Mouse (Mus musculus) bone marrow macrophage, adult 2 months (primary cell): ENCODE results near the gene Tcp1. TPM values are rescaled to one million over a fixed set of nuclear protein-coding genes. Genes with fewer than 3 reads are reported as not detected.
"Not testable (repeated sequence)": the region's sequence is repeated elsewhere in the genome, so short reads cannot be mapped to it uniquely, and the experiment has no call there.

Experiments
- H3K27ac ChIP-seq: 2 replicates; pipeline ENCODE4 v1.5.1; 2012; ENCODE audit warnings: low read depth, low read length; ENCODE audit not compliant: insufficient read depth
- H3K4me1 ChIP-seq: 2 replicates; pipeline ENCODE4 v1.6.1; 2012; ENCODE audit warnings: low read length; ENCODE audit not compliant: control insufficient read depth, insufficient read depth
- H3K4me3 ChIP-seq: 2 replicates; pipeline ENCODE4 v1.5.1; 2012; ENCODE audit warnings: mild to moderate bottlenecking, low read length, moderate library complexity; ENCODE audit not compliant: insufficient read depth
- CTCF ChIP-seq: IDR thresholded peaks from 2 replicates; pipeline ENCODE4 v1.5.1; 2012; ENCODE audit warnings: low read depth, mild to moderate bottlenecking, low read length, moderate library complexity
- POLR2A ChIP-seq: IDR thresholded peaks from 2 replicates; pipeline ENCODE4 v1.6.1; 2012; ENCODE audit warnings: mild to moderate bottlenecking, low read depth, low read length, borderline replicate concordance
- polyA plus RNA-seq: library from polyadenylated mRNA; stranded (reverse); fragments of >200 nt; gene quantifications from 2 replicates; pipeline ENCODE4 v1.2.4, GENCODE M21; 2012; ENCODE audit not compliant: missing spikeins, insufficient read depth, insufficient read length

The Tcp1 gene
- polyA plus RNA-seq, 1 experiment: 124 TPM

DNA sequence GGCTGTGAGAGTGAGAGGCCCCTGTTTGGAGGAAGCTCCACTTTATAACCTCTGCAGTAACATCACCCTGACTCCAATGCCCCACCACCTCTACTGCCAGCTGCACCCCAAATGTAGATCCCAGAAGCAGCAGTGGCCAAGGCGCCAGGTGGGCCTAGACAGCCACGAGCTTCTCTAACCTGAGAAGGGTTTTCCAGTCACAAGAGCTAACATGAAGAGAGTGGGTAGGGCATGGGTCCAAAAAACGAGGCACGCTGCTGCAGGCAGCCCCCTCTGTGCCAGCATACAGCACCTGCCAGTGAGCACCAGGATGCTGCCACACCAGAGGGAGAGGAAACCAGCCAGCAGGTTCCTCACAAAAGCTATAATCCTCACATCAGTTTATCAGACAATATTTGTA is 24.4 kb upstream of the Tcp1 start:
- no peak overlapping the region for H3K4me3 ChIP-seq
- no peak overlapping the region for H3K27ac ChIP-seq
- H3K4me1 ChIP-seq: no peaks in the 10 kb centered on the region
- TF ChIP-seq CTCF (no peak), POLR2A (no peak)

DNA sequence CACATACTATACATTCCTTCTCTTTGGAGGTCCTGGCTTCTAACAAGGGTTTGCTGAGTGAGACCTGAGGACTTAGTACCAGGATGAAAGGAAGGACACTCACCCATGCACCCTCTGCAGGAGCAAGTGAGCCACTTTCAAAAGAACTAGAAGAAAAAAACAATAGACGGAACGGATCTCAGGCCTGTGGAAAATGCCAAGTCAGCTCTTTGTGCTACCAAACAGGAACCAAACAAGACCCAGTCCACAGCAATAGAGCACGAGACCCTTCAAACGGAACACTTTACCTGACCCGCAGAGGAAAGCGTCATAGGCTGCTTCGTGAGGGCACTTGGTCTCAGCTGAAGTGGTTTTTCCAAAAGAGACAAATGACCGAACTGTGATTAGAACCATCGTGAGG is 23.5 kb upstream of the Tcp1 start:
- Histone ChIP-seq H3K27ac (no peak overlapping the region), H3K4me3 (no peak overlapping the region), H3K4me1 (no peaks in the 10 kb centered on the region)
- TF ChIP-seq POLR2A: no peak
- TF ChIP-seq CTCF: no peak

DNA sequence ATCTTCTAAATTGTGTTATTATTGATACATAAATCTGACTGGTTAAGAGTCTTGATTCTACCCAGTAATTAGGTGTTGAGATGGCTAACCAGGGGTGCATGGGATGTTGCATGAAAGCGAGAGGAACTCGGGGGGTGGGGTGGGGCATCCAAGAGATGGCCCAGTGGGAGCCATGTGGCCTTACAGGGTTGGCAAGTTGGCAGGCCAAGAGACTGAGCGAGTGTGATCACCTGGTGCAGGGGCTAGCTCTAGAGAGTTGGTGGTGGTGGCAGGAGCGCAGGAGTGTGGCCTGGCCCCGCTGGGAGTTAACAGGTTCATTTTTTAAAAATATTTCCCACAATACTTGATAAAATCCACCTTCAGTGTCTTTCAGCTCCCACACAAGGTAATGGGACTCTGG is 17.8 kb upstream of the Tcp1 start:
- no peak for TF ChIP-seq CTCF
- no peak for TF ChIP-seq POLR2A
- Histone ChIP-seq H3K4me1 (no peaks in the 10 kb centered on the region), H3K4me3 (no peak overlapping the region), H3K27ac (no peak overlapping the region)

DNA sequence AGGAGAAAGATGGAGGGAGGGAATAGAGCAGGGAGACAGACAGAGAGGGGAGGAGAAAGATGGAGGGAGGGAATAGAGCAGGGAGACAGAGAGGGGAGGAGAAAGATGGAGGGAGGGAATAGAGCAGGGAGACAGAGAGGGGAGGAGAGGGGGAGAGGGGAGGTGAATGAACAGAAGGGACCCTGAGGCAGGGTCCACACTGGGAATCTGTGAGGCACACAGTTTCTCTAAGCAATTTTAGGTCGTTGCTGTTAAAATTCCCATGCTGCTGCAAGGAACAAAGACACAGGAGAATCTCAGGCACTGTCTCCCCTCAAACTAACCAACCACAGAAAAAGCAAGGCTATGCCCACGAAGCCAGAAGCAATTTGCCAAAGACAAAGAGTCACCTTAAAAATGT is 16.9 kb upstream of the Tcp1 start:
- not testable (repeated sequence) for H3K4me3 ChIP-seq, H3K4me1 ChIP-seq, H3K27ac ChIP-seq

DNA sequence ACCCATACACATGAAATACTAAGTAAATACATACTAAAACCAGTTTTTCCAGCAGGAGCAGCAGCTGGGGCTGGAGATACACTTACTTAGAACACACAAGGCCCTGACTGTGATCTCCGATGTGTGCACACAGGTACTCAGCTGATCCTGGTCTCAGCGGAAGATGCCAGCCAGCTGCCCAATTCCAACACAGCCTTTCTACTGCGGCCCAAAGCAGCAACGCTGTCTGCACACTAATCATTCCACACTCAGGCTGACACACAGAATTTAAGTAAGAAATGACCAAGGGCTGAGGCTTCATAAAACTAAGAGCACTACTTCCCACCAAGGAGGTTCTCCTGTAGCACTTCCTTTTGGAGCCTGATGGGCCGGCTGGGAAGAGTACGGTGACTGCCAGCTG is 13.2 kb upstream of the Tcp1 start:
- Histone ChIP-seq H3K4me3 (no peak overlapping the region), H3K4me1 (peaks cover 3% of the 10 kb centered on the region), H3K27ac (no peak overlapping the region)
- TF ChIP-seq CTCF (no peak), POLR2A (no peak)

DNA sequence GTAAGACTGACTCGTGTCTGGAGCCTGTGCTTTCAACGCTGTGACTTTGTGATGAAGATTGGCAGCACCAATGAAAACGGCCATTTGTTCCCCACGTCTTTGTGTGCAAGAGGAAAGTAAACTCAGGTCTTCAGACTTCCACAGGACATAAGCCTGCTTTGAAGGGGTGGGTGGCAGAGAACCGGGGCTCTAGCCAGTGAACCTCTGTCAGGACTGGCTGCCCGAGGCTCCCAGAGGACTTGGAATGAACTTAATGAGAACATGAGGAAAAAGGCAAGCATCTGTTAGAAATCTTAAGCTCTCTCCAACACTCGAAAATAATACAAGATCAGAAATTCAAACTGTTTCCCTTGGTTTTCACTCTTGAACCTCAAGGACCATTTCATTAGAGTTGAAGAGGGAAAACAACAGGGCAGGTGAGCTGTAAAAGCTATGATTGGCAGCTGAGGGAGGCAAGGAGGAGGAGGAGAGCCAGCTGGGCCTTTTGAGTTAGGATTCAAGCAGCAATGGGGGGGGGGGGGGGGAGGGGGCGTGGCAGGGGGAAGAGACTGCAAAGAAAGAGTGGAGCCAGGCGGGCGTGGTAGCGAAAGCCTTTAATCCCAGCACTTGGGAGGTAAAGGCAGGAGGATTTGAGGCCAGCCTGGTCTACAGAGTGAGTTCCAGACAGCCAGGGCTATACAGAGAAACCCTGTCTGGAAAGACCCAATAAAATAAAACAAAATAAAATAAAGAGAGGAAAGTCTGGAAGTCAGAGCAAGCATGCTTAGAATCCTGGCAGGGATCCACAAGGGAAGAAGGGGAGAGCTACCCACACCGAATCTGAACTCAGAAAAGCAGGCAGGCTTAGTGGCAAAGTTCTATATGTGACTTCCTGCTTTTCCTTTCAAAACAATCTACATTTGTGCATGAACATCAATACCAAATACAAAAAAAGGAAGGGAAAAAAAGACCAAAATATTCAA is 11.8 kb upstream of the Tcp1 start:
- no peak overlapping the region for H3K4me3 ChIP-seq
- TF ChIP-seq POLR2A: no peak
- no peak for TF ChIP-seq CTCF
- peaks cover 3% of the 10 kb centered on the region for H3K4me1 ChIP-seq
- peak overlapping the region; percentile 28; the same call in 1 of the 2 replicates for H3K27ac ChIP-seq

DNA sequence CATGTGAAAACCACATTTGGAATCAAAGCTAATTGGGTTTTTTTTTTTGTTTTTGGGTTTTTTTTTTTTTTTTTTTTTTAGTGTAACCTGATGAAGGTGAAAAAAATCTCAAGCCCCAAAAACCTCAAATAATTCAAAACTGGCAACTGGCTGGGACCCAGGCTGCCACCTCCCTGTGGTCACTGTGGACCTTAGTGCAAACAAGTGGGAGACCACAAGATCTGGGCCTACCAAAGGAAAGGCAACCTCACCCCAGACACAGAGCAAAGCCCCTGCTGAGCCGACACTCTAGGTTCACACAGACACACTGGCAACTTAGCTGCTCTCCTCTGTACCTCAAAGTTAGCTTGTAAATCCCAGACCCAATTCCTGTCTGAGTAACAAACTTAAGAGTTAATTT is 11.2 kb upstream of the Tcp1 start:
- H3K27ac ChIP-seq: peak overlapping the region; percentile 46; the same call in 1 of the 2 replicates
- no peak overlapping the region for H3K4me3 ChIP-seq
- TF ChIP-seq POLR2A (no peak), CTCF (no peak)
- H3K4me1 ChIP-seq: peaks cover 3% of the 10 kb centered on the region

DNA sequence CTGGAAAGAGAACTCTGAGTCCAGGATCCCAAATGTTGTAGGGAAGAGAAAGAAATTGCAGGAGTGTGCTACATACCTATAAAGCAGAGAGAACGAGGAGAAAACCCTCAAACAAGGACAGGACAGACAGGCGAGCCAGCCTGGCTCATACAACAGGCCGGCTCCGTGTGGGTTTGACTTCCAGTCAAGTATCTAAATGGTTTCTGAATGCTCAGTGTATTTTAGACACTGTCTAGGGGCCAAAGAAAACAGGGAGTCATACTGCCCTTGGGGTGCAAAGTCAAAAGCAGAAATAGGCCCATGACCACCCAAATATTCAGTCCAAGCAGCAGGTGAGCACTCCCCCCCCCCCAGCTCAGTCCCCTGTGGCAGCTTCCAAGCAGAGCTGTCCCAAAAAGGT is 9.7 kb upstream of the Tcp1 start:
- H3K4me3 ChIP-seq: no peak overlapping the region

DNA sequence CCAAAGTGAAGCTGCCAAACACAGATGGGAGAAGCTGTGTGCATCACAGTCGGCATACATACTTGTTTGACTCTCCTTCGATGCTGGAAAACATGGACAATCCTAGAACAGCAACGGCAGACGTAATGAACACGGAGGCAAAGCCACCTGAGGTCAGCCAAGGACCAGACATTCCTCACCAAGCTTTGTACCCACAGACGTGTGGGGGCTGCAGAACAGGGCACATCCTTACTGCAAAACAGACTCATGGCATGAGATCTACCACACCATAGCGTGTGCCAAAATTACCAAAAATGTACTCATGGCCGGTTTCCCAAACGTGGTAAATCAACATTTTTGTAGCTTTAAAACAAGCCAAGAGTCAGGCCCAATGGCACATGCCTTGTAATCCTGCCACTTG is 9.1 kb upstream of the Tcp1 start:
- Histone ChIP-seq H3K4me3 (no peak overlapping the region), H3K4me1 (peaks cover 3% of the 10 kb centered on the region), H3K27ac (no peak overlapping the region)
- TF ChIP-seq POLR2A (no peak), CTCF (no peak)

More for the DNA sequence above, 9.7 kb upstream of the Tcp1 start:
- H3K4me1 ChIP-seq: peaks cover 3% of the 10 kb centered on the region
- no peak overlapping the region for H3K27ac ChIP-seq
- TF ChIP-seq CTCF: no peak
- no peak for TF ChIP-seq POLR2A

DNA sequence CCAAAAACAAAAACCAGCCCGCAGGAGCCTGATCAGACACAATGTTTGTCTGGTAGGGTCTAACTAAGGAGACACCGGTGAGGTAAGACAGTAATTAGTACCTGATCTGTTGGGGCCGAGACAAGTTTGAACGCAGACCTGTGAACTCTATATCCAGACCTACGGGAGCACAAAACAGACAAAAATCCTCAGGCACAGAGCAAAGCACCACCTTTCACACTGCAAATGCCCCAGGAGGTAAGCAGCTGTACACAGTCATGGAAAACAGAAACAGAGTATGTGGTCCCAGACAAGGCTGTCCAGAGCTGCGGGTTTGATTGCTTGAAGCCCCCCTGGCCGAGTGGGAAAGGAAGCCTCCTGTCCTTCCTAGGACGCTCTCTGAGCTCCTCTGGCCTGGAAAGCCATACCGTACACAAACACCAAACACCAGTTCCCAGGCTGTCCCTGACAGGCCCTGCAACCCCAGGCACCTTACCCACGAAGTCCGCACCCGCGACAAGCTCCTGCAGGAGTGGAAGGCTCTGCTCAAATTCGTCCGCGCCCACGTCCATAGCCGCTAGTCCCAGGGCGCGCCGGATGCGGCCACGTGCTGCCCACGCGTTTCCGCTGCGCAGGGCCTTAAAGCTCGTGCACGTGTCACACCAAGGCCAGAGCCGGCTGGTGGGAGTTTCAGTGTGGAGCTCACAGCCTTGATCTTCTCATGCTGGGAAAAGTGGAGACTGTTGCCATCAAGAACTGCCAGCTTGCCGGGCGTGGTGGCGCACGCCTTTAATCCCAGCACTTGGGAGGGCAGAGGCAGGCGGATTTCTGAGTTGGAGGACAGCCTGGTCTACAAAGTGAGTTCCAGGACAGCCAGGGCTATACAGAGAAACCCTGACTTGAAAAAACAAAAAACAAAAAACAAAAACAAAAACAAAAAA is 5.9 kb upstream of the Tcp1 start, which contains the start of gene Pnldc1:
Gene Pnldc1, minus strand, starts transcription at position 870 of the 920 bp plus-strand sequence.
- TF ChIP-seq CTCF (no peak), POLR2A (no peak)
- no peak within 1 kb of the TSS for H3K4me3 ChIP-seq
- no peaks in the 10 kb centered on the region for H3K4me1 ChIP-seq
- no peak within 1 kb of the TSS for H3K27ac ChIP-seq
